Mouse (Mus musculus): ENCODE results near the gene Sgk2.

- TF ChIP-seq EP300 (IDR thresholded peaks at IDR 0.05; ENCODE audit: low read depth) (no peak), CTCF (IDR thresholded peaks at IDR 0.05; ENCODE audit: low read depth) (no peak)
Observed at GRCm38 (mm10) chr2:162973206-162973605, 13.9 kb upstream of the Sgk2 start.
